Mouse (Mus musculus): ENCODE results near the gene Tyk2.

GRCm38 (mm10) chr9:21100447-21101161 is 30.4 kb downstream of the Tyk2 start:
- TF ChIP-seq POLR2A (IDR thresholded peaks at IDR 0.05; ENCODE audit: insufficient read length, low read depth): no peak
- no peak for TF ChIP-seq E2F4 (IDR thresholded peaks at IDR 0.05; ENCODE audit: insufficient read depth)
- TF ChIP-seq TCF12 (IDR thresholded peaks at IDR 0.05; ENCODE audit: insufficient read depth, poor library complexity, severe bottlenecking): no peak

Data from myocyte (in vitro differentiated cells).